Mouse (Mus musculus) stomach, postnatal 0 days (tissue): ENCODE results near the gene Cxcl2.

Experiments used
- CTCF ChIP-seq: IDR thresholded peaks from 2 replicates; pipeline ENCODE4 v1.5.1; 2016; ENCODE audit warnings: antibody characterized with exemption, low read depth, mild to moderate bottlenecking, moderate library complexity
- EP300 ChIP-seq: optimal IDR thresholded peaks from 2 replicates; pipeline ENCODE3; 2016; ENCODE audit warnings: antibody characterized with exemption

DNA sequence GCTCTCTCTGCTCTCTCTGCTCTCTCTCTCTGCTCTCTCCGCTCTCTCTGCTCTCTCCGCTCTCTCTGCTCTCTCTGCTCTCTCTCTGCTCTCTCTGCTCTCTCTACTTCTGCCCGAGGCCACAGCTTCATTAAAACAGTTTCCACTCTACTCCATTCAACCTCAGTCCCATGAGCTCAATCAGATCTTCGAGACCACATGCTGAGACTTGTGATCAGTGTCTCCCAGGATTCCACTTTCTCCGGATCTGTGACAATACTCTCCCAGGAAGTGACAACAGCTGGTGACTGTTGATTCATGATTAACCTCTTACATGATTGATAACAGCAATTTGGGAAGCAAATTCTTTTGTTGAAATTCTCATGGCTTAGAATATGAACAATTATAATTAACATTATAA lies 21.5 kb upstream of the Cxcl2 start:
- TF ChIP-seq EP300 (no peak), CTCF (no peak)
